Mouse (Mus musculus): Measurements from ENCODE around the gene Clpp. TPM values are rescaled to one million over a fixed set of nuclear protein-coding genes. Genes with fewer than 3 reads are reported as not detected.
A peak's percentile ranks its signal among the peaks of the same experiment; 100 is the strongest.

The Clpp gene
- polyA plus RNA-seq, 1 experiment from 2014 or later: 180 TPM

DNA sequence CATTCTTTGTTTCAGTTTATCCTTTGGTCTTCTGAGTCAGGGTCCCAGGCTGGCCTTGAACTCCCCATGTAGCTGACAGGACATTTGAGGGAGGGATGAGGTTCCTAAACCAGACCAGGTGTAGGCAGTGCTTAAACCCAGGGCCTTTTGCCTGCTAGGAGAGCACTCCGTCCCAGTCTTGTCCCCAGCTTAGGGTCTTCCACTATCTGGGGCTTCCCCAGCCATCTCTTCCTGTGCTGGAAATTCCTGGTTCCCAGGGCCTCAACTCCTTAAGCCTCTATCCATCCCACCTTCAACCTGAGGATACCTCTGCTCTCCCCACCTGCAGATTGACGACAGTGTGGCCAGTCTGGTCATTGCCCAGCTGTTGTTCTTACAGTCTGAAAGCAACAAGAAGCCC lies 861 bp downstream of the Clpp start:
- no peaks in the 10 kb centered on the region for H3K27me3 ChIP-seq (replicated peaks)
- ATAC-seq (replicated peaks): no peak
- peak overlapping the region; percentile 87 for H3K4me3 ChIP-seq
- H3K27ac ChIP-seq: no peak overlapping the region
- peaks cover 29% of the 10 kb centered on the region for H3K36me3 ChIP-seq (replicated peaks)
- H3K4me1 ChIP-seq: peaks cover 16% of the 10 kb centered on the region
- no peaks in the 10 kb centered on the region for H3K9me3 ChIP-seq
- 78% methylated on average over 2 of the region's 2 CpGs for WGBS
- peak overlapping the region; percentile 88 for H3K9ac ChIP-seq
- H3K4me2 ChIP-seq: peak overlapping the region; percentile 66

DNA sequence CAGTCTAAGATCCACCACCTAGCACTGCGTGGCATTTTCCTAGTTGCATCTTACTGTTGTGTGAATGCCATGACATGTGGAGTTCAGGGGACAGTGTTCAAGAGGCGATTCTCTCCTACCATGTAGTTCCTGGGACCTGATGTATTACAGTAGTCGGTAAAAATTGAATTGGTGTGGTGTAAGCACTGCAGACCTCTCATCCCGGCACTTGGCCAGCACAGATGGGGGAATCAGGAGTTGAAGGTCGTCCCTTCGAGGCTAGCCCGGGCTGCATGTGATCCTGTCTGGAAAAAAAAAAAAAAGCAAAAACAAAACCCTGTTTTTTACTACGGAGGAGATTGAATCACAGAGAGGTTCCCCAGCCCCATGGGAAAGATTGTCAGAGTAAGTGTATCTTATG lies 4.9 kb downstream of the Clpp start:
- Histone ChIP-seq H3K4me2 (no peak overlapping the region), H3K9me3 (no peaks in the 10 kb centered on the region), H3K4me1 (peaks cover 27% of the 10 kb centered on the region), H3K36me3 (replicated peaks) (peaks cover 33% of the 10 kb centered on the region), H3K9ac (no peak overlapping the region), H3K4me3 (no peak overlapping the region), H3K27ac (no peak overlapping the region), H3K27me3 (replicated peaks) (no peaks in the 10 kb centered on the region)
- ATAC-seq (replicated peaks): no peak
- WGBS: 93% methylated on average over 8 of the region's 8 CpGs

DNA sequence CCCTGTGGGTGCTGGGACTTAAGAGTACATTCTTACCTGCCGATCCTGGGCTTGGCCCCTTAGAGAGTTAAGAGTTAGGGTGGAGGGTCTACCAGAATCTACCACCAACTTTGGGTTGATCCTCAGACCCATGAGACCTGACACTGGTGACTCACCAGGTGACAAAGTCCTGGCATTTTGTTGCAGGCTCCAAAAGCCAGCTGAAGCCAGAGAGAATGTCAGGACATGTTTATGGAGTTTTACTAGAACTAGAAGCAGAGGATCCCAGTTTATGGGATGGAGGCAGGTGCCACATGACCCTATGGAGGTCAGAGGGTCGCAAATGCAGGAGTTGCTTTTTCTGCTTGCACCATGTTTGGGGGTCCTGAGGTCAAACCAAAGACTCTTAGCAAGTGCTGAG lies 6.4 kb downstream of the Clpp start:
- H3K9me3 ChIP-seq: no peaks in the 10 kb centered on the region
- WGBS: 75% methylated on average over 2 of the region's 2 CpGs
- H3K9ac ChIP-seq: no peak overlapping the region
- H3K27ac ChIP-seq: no peak overlapping the region
- peaks cover 33% of the 10 kb centered on the region for H3K36me3 ChIP-seq (replicated peaks)
- H3K4me1 ChIP-seq: peaks cover 20% of the 10 kb centered on the region
- H3K27me3 ChIP-seq (replicated peaks): no peaks in the 10 kb centered on the region
- peak overlapping the region; percentile 79; the same call in 1 of the 2 replicates for H3K4me3 ChIP-seq
- 0 out of 2 replicates have a peak, but pooled peaks have one; percentile 0 for ATAC-seq (replicated peaks)
- H3K4me2 ChIP-seq: peak overlapping the region; percentile 57

DNA sequence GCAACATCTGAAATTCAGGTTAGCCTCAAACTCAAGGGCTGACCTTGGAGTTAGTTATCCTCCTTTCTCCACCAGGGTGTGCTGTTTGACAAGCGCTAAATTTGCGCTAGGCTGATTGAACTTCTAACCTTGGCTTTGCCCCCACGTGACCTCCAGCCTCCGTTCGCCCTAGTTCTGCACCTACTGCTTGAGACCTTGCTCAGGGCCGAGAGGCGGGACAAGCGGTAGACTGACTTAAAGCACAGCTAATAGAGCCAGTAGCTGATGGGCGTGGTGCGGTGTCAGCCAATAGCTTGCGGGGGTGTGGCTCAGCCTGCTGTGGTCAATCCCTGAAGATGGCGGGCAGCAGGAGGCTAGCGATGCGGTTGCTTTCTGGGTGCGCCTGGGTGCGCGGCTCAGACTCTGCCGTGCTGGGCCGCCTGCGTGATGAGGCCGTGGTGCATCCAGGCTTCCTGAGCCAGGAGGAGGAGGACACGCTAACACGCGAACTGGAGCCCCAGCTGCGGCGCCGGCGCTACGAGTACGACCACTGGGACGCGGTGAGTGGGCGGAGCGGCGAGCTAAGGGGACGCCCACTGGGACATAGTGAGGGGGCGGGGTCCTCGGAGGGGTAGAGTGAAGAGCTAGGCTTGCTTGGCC lies 7.0 kb downstream of the Clpp start, which contains the start of gene Alkbh7:
Gene Alkbh7 (plus strand): TSS at position 311 of the 639 bp plus-strand sequence.
- Histone ChIP-seq H3K36me3 (replicated peaks) (peaks cover 33% of the 10 kb centered on the region), H3K4me1 (peaks cover 15% of the 10 kb centered on the region), H3K27me3 (replicated peaks) (no peaks in the 10 kb centered on the region), H3K9me3 (no peaks in the 10 kb centered on the region), H3K4me2 (peak within 1 kb of the TSS; percentile 57), H3K27ac (peak within 1 kb of the TSS; percentile 86), H3K4me3 (peak within 1 kb of the TSS; percentile 79), H3K9ac (peak within 1 kb of the TSS; percentile 84)
- peak; percentile 98 for ATAC-seq (replicated peaks)
- under 1% methylated on average over 38 of the region's 38 CpGs for WGBS

DNA sequence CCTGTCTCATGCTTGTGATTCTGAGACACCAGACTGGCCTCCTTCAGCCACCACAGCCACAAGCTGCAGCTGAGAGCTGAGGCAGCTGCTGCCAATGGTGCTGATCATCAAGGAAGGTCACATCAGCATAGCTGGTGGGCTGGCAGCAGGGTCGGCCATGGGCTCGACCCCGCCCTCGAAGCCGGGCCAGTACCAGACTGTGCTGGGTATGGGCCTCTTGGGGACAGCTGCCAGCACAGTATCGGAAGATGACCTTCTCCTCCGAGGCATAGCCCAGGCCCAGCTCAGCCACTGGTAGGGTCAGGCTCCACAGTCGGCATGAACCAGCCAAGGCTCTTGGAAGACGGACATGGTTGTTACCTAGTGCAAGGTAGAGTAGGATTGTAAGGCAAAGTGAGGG lies 9.3 kb downstream of the Clpp start:
- H3K4me1 ChIP-seq: peaks cover 15% of the 10 kb centered on the region
- no peaks in the 10 kb centered on the region for H3K9me3 ChIP-seq
- no peak overlapping the region for H3K4me2 ChIP-seq
- no peak overlapping the region for H3K9ac ChIP-seq
- no peak overlapping the region for H3K27ac ChIP-seq
- WGBS: 89% methylated on average over 9 of the region's 9 CpGs
- no peak for ATAC-seq (replicated peaks)
- peaks cover 26% of the 10 kb centered on the region for H3K36me3 ChIP-seq (replicated peaks)
- no peaks in the 10 kb centered on the region for H3K27me3 ChIP-seq (replicated peaks)
- no peak overlapping the region for H3K4me3 ChIP-seq

DNA sequence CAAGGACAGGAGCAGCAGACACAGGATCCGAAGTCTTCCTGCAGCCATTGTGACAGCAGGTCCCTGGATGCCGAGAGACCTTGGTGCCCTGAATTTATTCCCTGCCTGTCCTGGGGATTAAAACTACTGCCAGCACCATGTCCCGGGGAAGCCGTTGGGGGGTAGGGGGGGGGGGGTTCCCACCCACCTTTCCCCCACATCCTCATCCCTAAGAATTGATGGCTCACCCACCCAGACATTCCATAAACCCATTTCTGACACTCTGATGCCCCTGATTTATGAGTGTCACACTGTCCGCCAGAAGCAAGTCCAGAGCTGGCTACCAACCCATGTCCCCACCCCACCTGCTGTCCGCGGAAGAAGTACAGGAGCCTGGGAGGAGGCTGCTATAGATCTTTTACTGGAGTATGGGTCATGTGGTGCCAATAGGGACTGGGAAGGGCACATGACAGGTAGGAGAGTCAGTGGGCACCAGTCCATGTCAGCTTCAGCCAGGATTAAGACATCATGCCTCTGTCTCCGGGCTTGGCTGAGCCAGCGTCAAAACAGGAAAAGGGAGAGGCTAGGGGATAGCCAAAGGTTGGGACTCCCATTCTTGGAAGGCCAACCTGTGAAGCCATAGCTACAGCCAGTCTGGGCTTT lies 10.0 kb downstream of the Clpp start, which contains the start of gene Pspn:
Gene Pspn (minus strand): TSS at position 51 of the 642 bp plus-strand sequence.
- 85% methylated on average over 9 of the region's 9 CpGs for WGBS
- Histone ChIP-seq H3K4me1 (peaks cover 15% of the 10 kb centered on the region), H3K9ac (no peak within 1 kb of the TSS), H3K4me2 (no peak within 1 kb of the TSS), H3K27ac (no peak within 1 kb of the TSS), H3K36me3 (replicated peaks) (peaks cover 24% of the 10 kb centered on the region), H3K27me3 (replicated peaks) (no peaks in the 10 kb centered on the region), H3K9me3 (no peaks in the 10 kb centered on the region), H3K4me3 (no peak within 1 kb of the TSS)
- no peak for ATAC-seq (replicated peaks)

DNA sequence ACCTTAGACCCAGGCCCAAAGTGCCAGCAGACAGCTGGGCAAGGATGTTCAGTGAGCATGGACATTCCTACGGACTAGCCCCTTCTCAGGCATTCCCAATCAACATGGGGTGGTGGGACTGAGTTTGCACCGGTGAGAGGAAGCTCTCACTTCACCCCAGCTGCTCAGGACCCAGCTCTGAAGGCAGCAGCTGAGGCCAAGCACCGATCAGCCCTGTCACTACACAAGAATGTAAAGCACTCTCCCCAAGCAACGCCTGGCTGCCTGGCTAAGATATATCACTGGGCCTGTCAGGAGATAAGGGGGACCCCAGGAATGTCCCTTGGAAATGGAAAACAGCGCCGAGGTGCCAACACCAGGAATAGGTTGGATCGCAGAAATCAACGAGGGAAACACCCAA lies 11.1 kb downstream of the Clpp start:
- Histone ChIP-seq H3K9ac (no peak overlapping the region), H3K4me2 (no peak overlapping the region), H3K4me1 (peaks cover 15% of the 10 kb centered on the region), H3K27me3 (replicated peaks) (no peaks in the 10 kb centered on the region), H3K36me3 (replicated peaks) (peaks cover 27% of the 10 kb centered on the region), H3K27ac (no peak overlapping the region), H3K9me3 (no peaks in the 10 kb centered on the region), H3K4me3 (no peak overlapping the region)
- no peak for ATAC-seq (replicated peaks)
- WGBS: 83% methylated on average over 8 of the region's 8 CpGs

DNA sequence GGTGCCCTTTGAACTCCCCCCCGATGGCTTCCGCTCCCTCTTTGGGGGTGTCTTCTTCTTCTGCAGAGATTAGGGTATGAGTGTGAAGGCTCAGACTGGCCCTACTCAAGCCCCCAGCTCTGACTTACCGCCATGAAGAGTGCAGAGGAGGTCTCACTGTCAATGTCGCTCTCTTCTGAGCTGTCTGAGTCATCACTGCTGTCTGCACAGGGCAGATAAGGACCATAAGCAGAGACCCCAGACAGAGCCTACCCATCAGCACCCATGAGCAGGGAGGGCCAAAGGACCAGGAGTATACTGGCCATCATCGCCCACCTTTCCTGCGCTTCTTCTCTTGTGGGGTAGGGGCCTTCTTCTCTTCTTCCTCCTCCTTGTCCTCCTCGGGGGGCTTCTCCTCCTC lies 13.9 kb downstream of the Clpp start:
- Histone ChIP-seq H3K9ac (no peak overlapping the region), H3K36me3 (replicated peaks) (peaks cover 44% of the 10 kb centered on the region), H3K4me1 (no peaks in the 10 kb centered on the region), H3K4me3 (no peak overlapping the region), H3K9me3 (no peaks in the 10 kb centered on the region), H3K4me2 (no peak overlapping the region), H3K27me3 (replicated peaks) (no peaks in the 10 kb centered on the region), H3K27ac (no peak overlapping the region)
- WGBS: 99% methylated on average over 7 of the region's 7 CpGs
- no peak for ATAC-seq (replicated peaks)

DNA sequence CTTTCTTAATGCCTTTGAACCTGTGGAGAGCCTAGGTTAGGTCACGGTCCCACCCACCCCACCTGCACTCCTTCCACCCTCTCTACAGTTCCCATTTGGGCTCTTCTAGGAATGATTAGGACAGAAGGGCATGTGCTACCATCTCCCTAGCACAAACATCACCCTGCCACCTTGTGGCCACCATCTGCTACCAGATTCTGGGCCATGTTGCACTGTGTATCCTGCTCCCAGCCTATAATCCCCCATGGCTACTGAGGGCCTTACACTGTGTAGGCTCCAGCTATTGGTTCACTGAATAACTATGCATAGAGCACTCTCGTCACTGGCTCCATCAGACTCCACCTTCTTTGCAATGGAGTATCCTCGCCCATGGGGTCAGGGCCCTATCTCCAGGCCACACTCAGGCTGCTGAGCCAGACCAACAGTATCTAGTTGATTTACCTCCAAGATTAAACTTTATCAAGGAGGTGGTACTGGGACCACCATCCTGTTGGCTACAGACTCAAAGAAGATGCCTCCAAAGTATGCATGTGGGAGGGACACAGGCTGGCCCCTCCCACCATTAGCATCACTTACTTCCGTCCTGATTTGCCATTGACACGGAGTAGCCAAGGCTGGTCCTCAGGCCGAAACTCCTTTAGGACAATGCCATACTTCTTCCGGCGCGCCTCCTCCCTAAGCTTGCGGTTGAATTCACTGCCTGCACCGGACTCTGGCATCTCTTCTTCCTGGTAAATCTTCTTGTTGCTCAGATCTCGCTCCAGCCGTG lies 17.2 kb downstream of the Clpp start:
- Histone ChIP-seq H3K4me2 (no peak overlapping the region), H3K9ac (no peak overlapping the region), H3K9me3 (no peaks in the 10 kb centered on the region), H3K27ac (no peak overlapping the region), H3K27me3 (replicated peaks) (no peaks in the 10 kb centered on the region), H3K36me3 (replicated peaks) (peaks cover 44% of the 10 kb centered on the region), H3K4me1 (peaks cover 19% of the 10 kb centered on the region), H3K4me3 (no peak overlapping the region)
- 94% methylated on average over 13 of the region's 13 CpGs for WGBS
- ATAC-seq (replicated peaks): no peak

DNA sequence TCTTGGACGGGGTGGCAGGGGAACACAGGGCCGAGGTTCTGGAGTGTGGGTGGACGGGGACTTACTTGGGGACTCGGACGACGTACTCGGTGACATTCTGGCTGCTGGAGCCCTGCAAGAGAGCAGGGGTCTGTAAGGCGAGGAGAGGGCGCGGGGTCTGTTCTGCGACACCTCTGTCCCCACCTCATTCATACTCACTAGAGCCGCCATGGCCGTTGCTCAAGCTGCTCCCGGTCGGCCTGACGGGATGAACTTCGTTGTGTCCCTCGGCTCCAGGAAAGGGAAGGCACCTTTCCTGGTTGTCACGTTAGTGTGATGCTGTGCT lies 20.8 kb downstream of the Clpp start:
- whole genome bisulfite sequencing: 0% methylated on average over 19 of the region's 19 CpGs
- ATAC-seq (replicated peaks): peak; percentile 68
- H3K4me2 ChIP-seq: peak overlapping the region; percentile 92

DNA sequence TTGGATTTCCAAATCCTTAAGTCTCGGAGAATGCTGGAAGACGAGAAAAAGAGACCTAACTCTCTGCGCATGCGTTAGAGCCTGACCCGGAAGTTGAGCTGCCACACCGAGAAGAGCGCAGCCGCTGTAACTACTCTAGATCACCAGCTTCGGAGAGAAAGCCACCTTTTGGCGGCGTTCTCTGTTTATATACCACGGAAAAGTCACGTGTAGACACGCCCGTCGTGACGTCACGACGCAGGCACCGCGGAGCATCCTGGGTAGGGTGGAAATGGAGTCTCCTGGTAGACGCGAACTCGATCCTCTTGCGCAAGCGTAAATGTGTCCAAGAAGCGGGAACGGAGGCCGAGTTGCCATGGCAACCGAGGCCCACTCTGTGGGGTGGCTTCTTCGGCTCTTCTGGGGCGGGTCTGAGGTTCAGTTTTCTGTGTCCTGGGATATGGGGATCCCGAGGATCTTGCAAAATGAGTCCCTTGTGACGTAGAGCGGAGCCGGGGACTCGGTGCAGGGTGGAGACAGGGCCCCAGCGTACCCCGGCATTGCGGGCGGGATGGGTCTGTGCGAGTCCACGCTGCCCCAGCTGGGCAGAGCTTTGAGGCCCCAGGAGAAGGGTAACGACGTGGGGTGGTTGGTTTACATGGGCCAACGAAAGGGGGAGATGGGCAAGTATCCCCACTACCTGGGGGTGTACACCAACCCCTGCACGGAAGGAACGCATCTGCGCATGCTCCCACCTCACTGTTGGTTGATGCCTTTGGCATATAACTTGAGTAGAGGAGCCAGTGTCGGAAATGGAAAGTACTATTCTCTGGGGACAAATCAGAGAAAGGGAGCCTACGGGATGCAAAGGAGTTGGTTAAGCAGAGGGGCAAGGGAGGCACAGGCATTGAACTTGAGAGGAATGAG lies 21.4 kb downstream of the Clpp start, which contains the start of the genes Gtf2f1 and Gm17949:
Gene Gtf2f1 (minus strand): TSS at position 53 of the 906 bp plus-strand sequence.
Gene Gm17949 (plus strand): TSS at position 234 of the 906 bp plus-strand sequence.
- WGBS: under 1% methylated on average over 51 of the region's 51 CpGs
- ATAC-seq (replicated peaks): peak; percentile 93
- peaks cover 16% of the 10 kb centered on the region for H3K36me3 ChIP-seq (replicated peaks)

More for the DNA sequence above, 20.8 kb downstream of the Clpp start:
- Histone ChIP-seq H3K36me3 (replicated peaks) (peaks cover 22% of the 10 kb centered on the region), H3K4me1 (peaks cover 23% of the 10 kb centered on the region), H3K27me3 (replicated peaks) (no peaks in the 10 kb centered on the region), H3K27ac (peak overlapping the region; percentile 81), H3K9ac (peak overlapping the region; percentile 61), H3K4me3 (peak overlapping the region; percentile 59), H3K9me3 (no peaks in the 10 kb centered on the region)

More for the DNA sequence above, 21.4 kb downstream of the Clpp start, which contains the start of the genes Gtf2f1 and Gm17949:
- Histone ChIP-seq H3K4me1 (peaks cover 23% of the 10 kb centered on the region), H3K4me3 (peak within 1 kb of the TSS; percentile 59), H3K9me3 (no peaks in the 10 kb centered on the region), H3K4me2 (peak within 1 kb of the TSS; percentile 92), H3K27me3 (replicated peaks) (no peaks in the 10 kb centered on the region), H3K27ac (peak within 1 kb of the TSS; percentile 92), H3K9ac (peak within 1 kb of the TSS; percentile 69)
